Mouse (Mus musculus) neural tube, embryonic 13.5 days (tissue): ENCODE results near the gene Tubgcp2. TPM values are rescaled to one million over a fixed set of nuclear protein-coding genes. Genes with fewer than 3 reads are reported as not detected.
A peak's percentile ranks its signal among the peaks of the same experiment; 100 is the strongest.

Experiments used
- ATAC-seq: fragments of 200-750 bp; cut with Nextera tagmentation; 2 replicates; pipeline ENCODE4 v1.8.0; 2017; ENCODE audit warnings: low read depth, mild to moderate bottlenecking, moderate TSS enrichment, moderate library complexity
- H3K27ac ChIP-seq: fragments of 300-500 bp; sonication (generic); replicated peaks from 2 replicates; pipeline ENCODE4 v1.5.1; 2015; ENCODE audit warnings: moderate library complexity, mild to moderate bottlenecking, inconsistent platforms
- H3K27me3 ChIP-seq: fragments of 300-500 bp; sonication (generic); 2 replicates; pipeline ENCODE4 v1.6.1; 2015; ENCODE audit warnings: mild to moderate bottlenecking, inconsistent platforms
- H3K36me3 ChIP-seq: fragments of 300-500 bp; sonication (generic); 2 replicates; pipeline ENCODE4 v1.6.1; 2015; ENCODE audit warnings: mild to moderate bottlenecking, inconsistent platforms
- H3K4me1 ChIP-seq: fragments of 300-500 bp; sonication (generic); replicated peaks from 2 replicates; pipeline ENCODE4 v1.6.1; 2015; ENCODE audit warnings: inconsistent platforms
- H3K4me2 ChIP-seq: fragments of 300-500 bp; sonication (generic); 2 replicates; pipeline ENCODE4 v1.6.1; 2015; ENCODE audit warnings: inconsistent platforms, mild to moderate bottlenecking, moderate library complexity
- H3K4me3 ChIP-seq: fragments of 300-500 bp; sonication (generic); 2 replicates; pipeline ENCODE4 v1.5.1; 2015; ENCODE audit warnings: mild to moderate bottlenecking, inconsistent platforms
- H3K9ac ChIP-seq: fragments of 300-500 bp; sonication (generic); 2 replicates; pipeline ENCODE4 v1.6.1; 2015; ENCODE audit warnings: moderate library complexity, mild to moderate bottlenecking, inconsistent platforms
- H3K9me3 ChIP-seq: fragments of 300-500 bp; sonication (generic); 2 replicates; pipeline ENCODE4 v1.6.1; 2016; ENCODE audit warnings: inconsistent platforms
- WGBS: fragments of 180-500 bp; shearing (Covaris S2); methylation state at CpG from one replicate; pipeline ENCODE4 v1.1.7; 2015; 5-methylcytosine and 5-hydroxymethylcytosine counted together
- polyA plus RNA-seq: library from polyadenylated mRNA; unstranded; fragments of >200 nt; fragmentation: Nextera tagmentation; extraction: Ambion mirVana; gene quantifications from 2 replicates; pipeline ENCODE4 v1.2.1, GENCODE M21; 2015

Tubgcp2 gene
- polyA plus RNA-seq, 1 experiment from 2014 or later: 51.4 TPM

- no peak overlapping the region for H3K27ac ChIP-seq
- peaks cover 39% of the 10 kb centered on the region for H3K36me3 ChIP-seq
- no peak for ATAC-seq
- 45% methylated on average over 3 of the region's 3 CpGs for WGBS
- H3K4me1 ChIP-seq: peaks cover 32% of the 10 kb centered on the region
- H3K4me3 ChIP-seq: peak overlapping the region; percentile 79
- H3K4me2 ChIP-seq: peak overlapping the region; percentile 81
- no peaks in the 10 kb centered on the region for H3K27me3 ChIP-seq
- H3K9ac ChIP-seq: peak overlapping the region; percentile 86
- H3K9me3 ChIP-seq: no peaks in the 10 kb centered on the region
These were observed 694 bp upstream of the Tubgcp2 start for GRCm38 (mm10) chr7:140037171-140037555.

DNA sequence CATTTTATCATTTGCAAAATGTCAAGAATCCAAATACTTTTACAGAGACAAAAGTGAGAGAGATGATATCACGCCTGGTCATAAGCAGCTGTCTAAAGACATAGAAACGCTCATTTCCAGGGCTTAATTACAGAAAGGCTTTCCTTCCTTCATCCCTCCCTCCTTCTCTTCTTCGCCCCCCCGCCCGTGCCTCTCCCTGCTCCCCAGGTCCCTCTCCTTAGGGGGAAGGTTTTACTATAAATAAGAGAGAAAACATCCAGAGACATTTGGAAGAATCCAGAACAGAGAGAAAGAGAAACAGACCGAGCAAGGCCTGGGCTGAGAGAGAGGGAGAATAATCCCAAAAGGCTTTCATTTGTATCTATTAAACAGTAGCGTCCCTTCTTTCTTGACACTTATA lies 1.0 kb downstream of the Tubgcp2 start:
- no peaks in the 10 kb centered on the region for H3K9me3 ChIP-seq
- peaks cover 32% of the 10 kb centered on the region for H3K4me1 ChIP-seq
- ATAC-seq: no peak
- peak overlapping the region; percentile 86 for H3K9ac ChIP-seq
- peaks cover 45% of the 10 kb centered on the region for H3K36me3 ChIP-seq
- H3K4me2 ChIP-seq: peak overlapping the region; percentile 81
- peak overlapping the region; percentile 79 for H3K4me3 ChIP-seq
- H3K27me3 ChIP-seq: no peaks in the 10 kb centered on the region
- H3K27ac ChIP-seq: peak overlapping the region; percentile 91; the same call in 1 of the 2 replicates
- 24% methylated on average over 7 of the region's 7 CpGs for WGBS

DNA sequence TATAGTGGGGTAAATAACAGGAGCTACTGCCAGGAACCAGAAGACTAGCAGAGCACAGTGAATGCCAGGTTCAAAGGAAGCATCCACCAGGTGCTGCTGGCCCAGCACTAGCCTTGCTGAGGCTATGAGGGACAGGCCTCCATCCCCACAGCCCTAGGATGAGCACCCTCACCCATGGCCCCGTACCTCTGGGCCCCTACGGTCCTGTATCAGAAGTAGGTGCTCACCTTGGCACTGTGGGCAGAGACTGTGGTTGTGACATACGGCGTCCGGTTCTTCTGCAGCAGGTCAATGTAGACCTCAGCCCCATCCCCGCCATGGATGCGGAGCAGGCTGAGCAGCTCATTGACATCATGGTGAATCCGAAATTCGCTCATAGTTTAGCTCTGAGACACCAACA lies 3.1 kb downstream of the Tubgcp2 start:
- Histone ChIP-seq H3K4me2 (no peak overlapping the region), H3K36me3 (peaks cover 51% of the 10 kb centered on the region), H3K9me3 (no peaks in the 10 kb centered on the region), H3K27ac (no peak overlapping the region), H3K4me3 (no peak overlapping the region), H3K9ac (no peak overlapping the region), H3K27me3 (no peaks in the 10 kb centered on the region), H3K4me1 (peaks cover 32% of the 10 kb centered on the region)
- ATAC-seq: no peak
- WGBS: 97% methylated on average over 9 of the region's 9 CpGs

DNA sequence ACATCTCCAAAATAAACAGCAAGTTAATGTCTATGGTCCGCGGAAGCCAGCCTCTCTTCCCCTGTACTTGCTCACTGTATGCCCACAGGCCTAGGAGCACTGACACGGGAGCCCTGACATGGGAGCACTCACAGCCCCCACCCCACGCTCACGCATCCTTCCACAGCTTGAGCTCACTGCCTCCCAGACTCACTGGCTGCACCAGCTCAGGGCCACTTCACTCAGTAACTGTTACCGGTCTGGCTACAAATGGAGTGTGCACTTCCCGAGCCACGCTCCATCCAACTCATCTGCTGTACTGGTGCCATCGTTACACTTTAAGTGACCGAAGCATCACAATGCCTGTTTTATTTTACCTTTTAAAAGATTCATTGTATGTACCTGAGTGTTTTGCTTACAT lies 4.1 kb downstream of the Tubgcp2 start:
- H3K9ac ChIP-seq: no peak overlapping the region
- H3K27me3 ChIP-seq: no peaks in the 10 kb centered on the region
- WGBS: 96% methylated on average over 10 of the region's 10 CpGs
- no peak overlapping the region for H3K4me3 ChIP-seq
- peaks cover 59% of the 10 kb centered on the region for H3K36me3 ChIP-seq
- H3K4me2 ChIP-seq: no peak overlapping the region
- no peak for ATAC-seq
- no peak overlapping the region for H3K27ac ChIP-seq
- H3K4me1 ChIP-seq: peaks cover 25% of the 10 kb centered on the region
- no peaks in the 10 kb centered on the region for H3K9me3 ChIP-seq

DNA sequence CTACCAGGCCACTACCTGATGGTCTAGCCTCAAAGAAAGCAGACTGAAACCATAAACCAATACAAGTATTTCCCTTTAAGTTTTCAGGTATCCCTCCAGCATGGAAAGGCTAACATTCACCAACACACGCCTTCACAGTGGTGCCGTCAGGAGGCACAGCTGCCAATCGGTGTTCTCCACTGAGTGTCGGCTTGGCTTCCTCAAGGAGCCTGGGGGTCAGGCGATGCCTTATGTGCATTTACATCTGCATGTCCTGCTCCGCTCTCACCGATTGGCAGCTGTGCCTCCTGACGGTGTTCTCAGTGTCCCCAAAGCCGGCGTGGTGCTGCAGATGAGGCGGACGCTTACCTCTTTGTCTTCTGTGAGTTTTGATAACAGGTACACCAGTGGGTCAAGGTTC lies 4.7 kb downstream of the Tubgcp2 start:
- ATAC-seq: no peak
- Histone ChIP-seq H3K4me2 (no peak overlapping the region), H3K4me1 (peaks cover 19% of the 10 kb centered on the region), H3K9ac (no peak overlapping the region), H3K9me3 (no peaks in the 10 kb centered on the region), H3K27ac (no peak overlapping the region), H3K27me3 (no peaks in the 10 kb centered on the region), H3K4me3 (no peak overlapping the region), H3K36me3 (peaks cover 59% of the 10 kb centered on the region)
- WGBS: 91% methylated on average over 12 of the region's 12 CpGs

- 97% methylated on average over 17 of the region's 17 CpGs for WGBS
- peaks cover 44% of the 10 kb centered on the region for H3K36me3 ChIP-seq
- H3K4me2 ChIP-seq: no peak overlapping the region
- H3K9me3 ChIP-seq: no peaks in the 10 kb centered on the region
- H3K4me3 ChIP-seq: no peak overlapping the region
- no peaks in the 10 kb centered on the region for H3K4me1 ChIP-seq
- H3K27ac ChIP-seq: no peak overlapping the region
- no peak overlapping the region for H3K9ac ChIP-seq
- no peak for ATAC-seq
- H3K27me3 ChIP-seq: no peaks in the 10 kb centered on the region
These were observed 25.1 kb downstream of the Tubgcp2 start for GRCm38 (mm10) chr7:140011336-140011735.

- Histone ChIP-seq H3K27ac (no peak overlapping the region), H3K4me3 (no peak overlapping the region), H3K9me3 (no peaks in the 10 kb centered on the region), H3K4me1 (no peaks in the 10 kb centered on the region), H3K4me2 (no peak overlapping the region), H3K9ac (no peak overlapping the region), H3K27me3 (no peaks in the 10 kb centered on the region), H3K36me3 (peaks cover 66% of the 10 kb centered on the region)
- no peak for ATAC-seq
- 95% methylated on average over 9 of the region's 9 CpGs for WGBS
These were observed 28.7 kb downstream of the Tubgcp2 start for GRCm38 (mm10) chr7:140007781-140008180.

- Histone ChIP-seq H3K4me1 (no peaks in the 10 kb centered on the region), H3K9ac (no peak overlapping the region), H3K27me3 (no peaks in the 10 kb centered on the region), H3K4me2 (no peak overlapping the region), H3K36me3 (peaks cover 73% of the 10 kb centered on the region), H3K9me3 (no peaks in the 10 kb centered on the region), H3K4me3 (no peak overlapping the region), H3K27ac (no peak overlapping the region)
- 93% methylated on average over 9 of the region's 9 CpGs for WGBS
- ATAC-seq: no peak
These were observed 29.4 kb downstream of the Tubgcp2 start for GRCm38 (mm10) chr7:140006861-140007611.

- no peaks in the 10 kb centered on the region for H3K9me3 ChIP-seq
- H3K27me3 ChIP-seq: no peaks in the 10 kb centered on the region
- WGBS: 92% methylated on average over 8 of the region's 8 CpGs
- no peak overlapping the region for H3K27ac ChIP-seq
- H3K9ac ChIP-seq: no peak overlapping the region
- ATAC-seq: no peak
- H3K4me1 ChIP-seq: no peaks in the 10 kb centered on the region
- no peak overlapping the region for H3K4me3 ChIP-seq
- H3K4me2 ChIP-seq: no peak overlapping the region
- H3K36me3 ChIP-seq: peaks cover 82% of the 10 kb centered on the region
These were observed 31.8 kb downstream of the Tubgcp2 start for GRCm38 (mm10) chr7:140004666-140005065.

- no peaks in the 10 kb centered on the region for H3K9me3 ChIP-seq
- no peak overlapping the region for H3K4me3 ChIP-seq
- H3K36me3 ChIP-seq: peaks cover 93% of the 10 kb centered on the region
- H3K9ac ChIP-seq: no peak overlapping the region
- no peak for ATAC-seq
- H3K4me1 ChIP-seq: no peaks in the 10 kb centered on the region
- H3K4me2 ChIP-seq: no peak overlapping the region
- H3K27me3 ChIP-seq: no peaks in the 10 kb centered on the region
- no peak overlapping the region for H3K27ac ChIP-seq
- WGBS: 71% methylated on average over 12 of the region's 12 CpGs
These were observed 35.3 kb downstream of the Tubgcp2 start for GRCm38 (mm10) chr7:140001086-140001740.

GRCm38 (mm10) chr7:139998691-139999350 lies 37.6 kb downstream of the Tubgcp2 start:
- Histone ChIP-seq H3K9ac (no peak overlapping the region), H3K27me3 (no peaks in the 10 kb centered on the region), H3K27ac (no peak overlapping the region), H3K4me2 (no peak overlapping the region), H3K4me1 (no peaks in the 10 kb centered on the region), H3K9me3 (no peaks in the 10 kb centered on the region), H3K4me3 (no peak overlapping the region), H3K36me3 (peaks cover 91% of the 10 kb centered on the region)
- 94% methylated on average over 13 of the region's 13 CpGs for WGBS
- no peak for ATAC-seq

- H3K9ac ChIP-seq: no peak overlapping the region
- no peaks in the 10 kb centered on the region for H3K9me3 ChIP-seq
- 37% methylated on average over 3 of the region's 3 CpGs for WGBS
- no peak overlapping the region for H3K4me2 ChIP-seq
- no peak overlapping the region for H3K27ac ChIP-seq
- peak; percentile 32; the same call in 1 of the 2 replicates for ATAC-seq
- no peaks in the 10 kb centered on the region for H3K4me1 ChIP-seq
- H3K36me3 ChIP-seq: peaks cover 54% of the 10 kb centered on the region
- no peak overlapping the region for H3K4me3 ChIP-seq
- no peaks in the 10 kb centered on the region for H3K27me3 ChIP-seq
These were observed 41.8 kb downstream of the Tubgcp2 start for GRCm38 (mm10) chr7:139994676-139995075.
